Mouse (Mus musculus) bone marrow, adult 2 months (tissue): ENCODE results near the gene Nav2.

Experiments
- CTCF ChIP-seq: fragments of 200-500 bp; IDR thresholded peaks from 2 replicates; pipeline ENCODE4 v1.5.1; 2011; ENCODE audit warnings: low read length, control low read depth; ENCODE audit not compliant: control insufficient read depth, insufficient read depth
- POLR2A ChIP-seq: fragments of 200-500 bp; IDR thresholded peaks from 2 replicates; pipeline ENCODE4 v1.6.1; 2011; ENCODE audit warnings: low read depth, mild to moderate bottlenecking, control low read depth, low read length, borderline replicate concordance; ENCODE audit not compliant: control insufficient read depth

DNA sequence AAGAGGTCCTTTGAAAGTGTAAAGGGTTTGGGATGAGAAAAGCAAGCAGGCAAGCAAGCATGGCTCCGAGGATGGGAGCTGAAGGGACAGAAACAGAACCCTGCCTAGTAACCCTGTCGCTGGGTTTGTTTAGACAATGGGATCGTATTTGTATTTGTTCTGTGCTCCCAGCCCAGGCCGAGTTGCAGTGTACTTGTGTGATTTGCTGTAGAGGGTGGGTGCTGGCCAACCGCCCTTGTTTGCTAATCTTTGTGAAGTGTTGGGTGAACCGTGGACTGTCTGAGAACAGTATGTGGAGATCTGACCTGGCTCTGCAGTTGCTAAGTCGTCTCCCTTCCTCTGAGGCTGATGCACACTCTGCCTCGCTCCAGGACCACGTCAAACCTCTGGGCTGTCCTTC lies 253.6 kb downstream of the Nav2 start:
- TF ChIP-seq CTCF, result no peak
- TF ChIP-seq POLR2A, result no peak
